Mouse (Mus musculus): ENCODE results near the gene Dpp10.

The Dpp10 gene

GRCm38 (mm10) chr1:124044925-124045640, at the start of gene Dpp10:
TSS of gene Dpp10 (minus strand) at chr1:124045559.
- DNase-seq, result peak; percentile 7

GRCm38 (mm10) chr1:124048544-124048943, 3.2 kb upstream of the Dpp10 start:
- DNase-seq, result no peak

- peak; percentile 12 for DNase-seq
Observed at GRCm38 (mm10) chr1:124045761-124046300, 472 bp upstream of the Dpp10 start.

DNA sequence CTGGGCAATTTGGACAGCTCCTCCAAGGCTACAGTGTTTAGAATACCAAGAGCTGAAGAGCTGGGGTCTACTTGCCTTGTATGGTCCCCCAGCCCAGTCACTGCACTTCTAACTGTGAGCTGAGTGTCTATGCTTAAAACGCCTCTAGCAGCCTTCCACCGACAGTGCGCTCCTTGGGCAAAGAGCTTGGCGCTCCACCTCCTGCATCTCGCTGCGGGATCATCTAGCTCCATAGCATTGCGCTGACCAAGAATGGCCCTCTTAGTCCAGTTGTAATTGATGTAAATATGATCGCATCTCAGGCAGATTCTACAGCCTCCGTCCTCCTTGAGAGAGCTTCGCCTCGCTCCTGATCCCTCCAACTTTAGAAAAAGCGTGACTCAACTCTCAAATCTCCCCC, 1.2 kb downstream of the Dpp10 start:
- peak; percentile 5 for DNase-seq

GRCm38 (mm10) chr1:124043421-124043820, 1.9 kb downstream of the Dpp10 start:
- DNase-seq, result no peak

DNA sequence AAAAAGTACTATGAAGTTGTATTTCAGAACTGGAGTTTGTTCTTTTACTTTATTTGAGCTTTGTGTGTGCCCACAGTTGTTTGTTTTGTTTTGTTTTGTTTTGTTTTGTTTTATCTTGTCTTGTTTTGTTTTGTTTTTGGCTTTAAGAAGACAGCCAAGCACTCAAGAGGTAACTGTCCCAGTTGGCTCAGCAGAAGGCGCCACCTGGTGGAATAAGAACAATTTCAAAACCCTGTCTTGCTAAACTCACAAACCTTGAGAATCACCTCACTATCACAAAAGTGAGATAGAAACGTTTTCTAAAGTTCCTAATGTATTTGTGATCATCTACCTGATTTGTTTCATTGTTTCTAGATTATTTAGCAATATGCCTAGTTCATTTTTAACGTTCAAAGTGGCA, 3.8 kb downstream of the Dpp10 start:
- peak; percentile 55 for DNase-seq

- DNase-seq, result no peak
Observed at GRCm38 (mm10) chr1:124035306-124035990, 9.9 kb downstream of the Dpp10 start.

DNA sequence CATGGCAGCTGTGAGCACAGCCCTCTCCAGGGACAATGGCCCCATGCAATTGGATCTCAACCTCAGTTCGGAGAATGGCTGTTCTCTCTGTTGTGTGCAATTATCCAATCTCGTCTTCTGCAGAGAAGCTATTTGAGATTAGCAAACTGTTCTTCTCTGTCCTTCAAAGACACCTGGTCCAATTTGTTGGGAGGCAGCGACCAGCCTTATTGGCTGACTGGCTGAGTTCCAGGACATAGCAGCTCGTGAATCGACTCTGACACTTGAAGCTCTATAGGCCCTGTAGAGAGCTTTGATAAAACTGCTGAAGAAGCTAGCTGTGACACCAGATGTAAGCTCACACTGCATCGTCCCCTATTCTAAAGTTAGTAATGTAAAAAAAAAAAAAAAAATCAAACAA, 12.7 kb downstream of the Dpp10 start:
- no peak for DNase-seq

- no peak for DNase-seq
Observed at GRCm38 (mm10) chr1:124031968-124032367, 13.4 kb downstream of the Dpp10 start.

DNA sequence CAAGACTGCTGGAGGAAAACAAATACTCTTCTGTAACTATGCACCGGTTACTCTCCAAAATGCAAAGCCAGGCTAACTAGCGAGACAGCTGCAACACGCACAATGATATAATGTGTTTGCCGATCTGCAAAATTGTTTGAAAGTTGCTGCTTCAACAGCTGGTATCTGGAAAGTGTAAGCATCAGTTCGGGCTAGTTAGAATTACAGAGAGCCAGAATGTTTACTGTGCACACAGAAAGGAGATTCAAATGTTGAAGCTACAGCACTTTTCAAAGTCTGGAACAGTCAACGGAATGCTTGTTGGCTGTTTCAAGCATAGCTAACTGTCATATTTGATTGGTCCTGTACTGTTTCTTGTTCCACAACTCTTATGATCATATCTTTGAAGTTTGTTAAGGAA, 42.6 kb downstream of the Dpp10 start:
- no peak for DNase-seq

- DNase-seq, result no peak
Observed at GRCm38 (mm10) chr1:123995780-123996179, 49.6 kb downstream of the Dpp10 start.

DNA sequence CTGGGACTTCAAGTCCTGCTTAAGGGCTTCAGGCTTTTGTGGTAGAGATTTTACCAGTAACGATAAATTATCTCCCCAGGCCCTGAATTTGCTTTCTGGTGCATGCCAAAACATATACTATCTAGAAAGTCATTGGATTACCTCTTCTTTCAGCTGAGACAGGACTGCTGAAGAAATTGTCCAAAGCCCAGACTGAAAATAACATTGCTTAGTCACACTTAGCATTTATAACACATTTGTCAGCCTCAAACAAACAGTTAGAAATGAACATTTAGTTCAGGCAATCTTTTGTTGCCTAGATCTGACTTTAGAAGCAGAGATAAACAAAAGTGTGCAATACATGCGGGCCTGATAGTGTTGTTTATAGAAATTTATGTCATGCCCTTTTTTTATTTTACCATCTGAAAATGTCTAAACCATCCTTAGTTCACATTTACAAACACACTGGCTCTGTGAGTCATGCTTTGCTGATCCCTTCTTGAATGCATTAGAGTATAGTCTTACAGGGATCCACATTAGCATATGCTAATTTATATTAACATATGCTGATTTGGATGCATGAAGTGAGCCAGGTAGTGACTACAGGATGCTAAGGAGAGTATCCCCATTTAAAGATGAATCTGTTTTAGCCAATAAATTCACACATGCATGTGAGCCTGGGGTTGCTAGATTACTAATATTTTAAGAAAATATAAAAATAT, 59.9 kb downstream of the Dpp10 start:
- no peak for DNase-seq

DNA sequence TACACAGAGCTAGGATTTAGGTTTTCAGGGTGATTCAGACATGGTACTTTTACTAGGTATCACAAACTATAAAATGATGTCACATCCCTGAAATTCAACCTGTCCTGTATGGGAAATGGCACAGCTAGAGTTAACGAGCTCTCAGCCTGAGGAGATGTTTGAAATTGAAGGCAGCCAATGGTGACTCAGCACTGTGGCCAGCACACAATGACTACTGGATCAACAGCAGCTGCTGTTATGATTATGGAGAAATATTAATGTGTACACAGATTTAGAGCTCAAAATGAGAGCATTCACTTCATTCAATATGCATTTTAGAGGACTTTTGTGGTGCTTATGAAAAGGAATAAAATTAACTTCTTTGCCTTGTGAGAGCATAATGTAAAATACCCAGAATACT, 66.8 kb downstream of the Dpp10 start:
- no peak for DNase-seq

- DNase-seq, result peak; percentile 38
Observed at GRCm38 (mm10) chr1:123974621-123975020, 70.7 kb downstream of the Dpp10 start.

- no peak for DNase-seq
Observed at GRCm38 (mm10) chr1:123946149-123946548, 99.2 kb downstream of the Dpp10 start.

- no peak for DNase-seq
Observed at GRCm38 (mm10) chr1:123940826-123941225, 104.5 kb downstream of the Dpp10 start.

GRCm38 (mm10) chr1:123933812-123934727, 111.3 kb downstream of the Dpp10 start:
- peak; percentile 15 for DNase-seq

- DNase-seq, result no peak
Observed at GRCm38 (mm10) chr1:123928003-123928370, 117.4 kb downstream of the Dpp10 start.

GRCm38 (mm10) chr1:123927278-123928002, 117.9 kb downstream of the Dpp10 start:
- no peak for DNase-seq

- no peak for DNase-seq
Observed at GRCm38 (mm10) chr1:123924905-123925304, 120.5 kb downstream of the Dpp10 start.

DNA sequence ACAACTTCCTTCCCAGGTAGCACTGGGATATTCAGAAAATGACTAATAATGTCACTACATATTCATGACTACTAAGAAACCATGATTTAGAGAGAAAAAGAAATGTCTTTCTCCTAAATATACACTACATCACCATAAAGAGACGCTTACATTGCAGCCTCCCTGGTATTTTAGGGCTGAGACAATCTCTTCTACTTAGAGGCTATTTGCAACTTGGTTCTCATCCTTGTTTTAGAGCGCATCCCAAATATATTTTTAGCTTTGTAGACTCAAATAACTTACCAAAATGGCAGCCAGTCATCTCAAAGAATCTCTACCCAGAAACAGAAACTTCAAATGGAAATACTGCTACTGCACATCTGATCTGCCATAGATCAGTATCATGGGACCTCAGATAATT, 121.5 kb downstream of the Dpp10 start:
- no peak for DNase-seq

GRCm38 (mm10) chr1:123919606-123920005, 125.8 kb downstream of the Dpp10 start:
- no peak for DNase-seq
